Mouse (Mus musculus): Measurements from ENCODE around the gene Isl1. TPM values are rescaled to one million over a fixed set of nuclear protein-coding genes. Genes with fewer than 3 reads are reported as not detected.

Isl1 gene
- total RNA-seq (2017), result not detected in 3 replicates

DNA sequence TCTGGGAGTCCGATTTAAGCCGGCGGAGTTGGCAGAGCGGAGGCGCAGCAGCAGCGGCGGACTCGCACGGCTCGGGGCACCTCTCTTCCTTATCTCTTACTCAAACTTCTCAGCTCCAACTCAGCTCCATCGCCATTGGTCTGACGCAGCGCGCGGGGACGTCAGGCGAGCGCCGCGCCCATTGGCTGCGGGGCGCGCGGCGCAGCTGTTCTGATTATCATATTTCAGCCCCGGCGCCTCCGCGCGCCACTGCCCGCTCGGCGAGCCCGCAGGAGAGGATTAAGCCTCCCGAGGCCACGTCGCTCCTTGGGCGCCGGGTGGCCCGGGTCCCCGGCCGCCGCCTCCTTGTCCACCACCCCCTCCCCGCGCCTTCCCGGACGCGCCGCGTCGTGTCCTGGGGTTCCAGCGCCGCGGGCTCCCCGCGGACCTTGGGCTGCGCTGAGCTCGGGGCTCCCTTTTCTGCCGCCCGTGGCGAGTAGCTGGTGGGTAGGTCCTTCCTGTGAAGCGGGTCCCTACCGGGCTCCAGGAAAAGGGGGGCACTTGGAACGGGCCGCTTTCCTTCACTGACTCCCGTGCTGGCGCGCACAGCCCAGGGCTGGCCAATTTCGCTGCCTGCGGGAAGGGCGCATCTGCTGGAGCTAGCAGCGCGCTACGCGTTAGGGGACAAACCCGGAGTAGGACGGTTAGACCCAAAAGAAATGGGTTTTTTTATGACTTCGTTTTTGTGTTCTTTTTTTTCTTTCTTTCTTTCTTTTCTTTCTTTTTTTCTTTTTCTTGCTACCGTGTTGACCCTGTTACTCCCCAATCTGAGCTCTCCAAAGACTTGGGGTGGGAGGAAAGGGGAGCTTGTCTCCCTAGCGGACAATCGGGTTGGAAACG lies at the start of gene Isl1:
Gene Isl1, minus strand, starts transcription at position 106 of the 879 bp plus-strand sequence.
- ATAC-seq (replicated peaks; ENCODE audit: insufficient number of reproducible peaks, low FRiP score, low TSS enrichment, poor library complexity, severe bottlenecking), result no peak

DNA sequence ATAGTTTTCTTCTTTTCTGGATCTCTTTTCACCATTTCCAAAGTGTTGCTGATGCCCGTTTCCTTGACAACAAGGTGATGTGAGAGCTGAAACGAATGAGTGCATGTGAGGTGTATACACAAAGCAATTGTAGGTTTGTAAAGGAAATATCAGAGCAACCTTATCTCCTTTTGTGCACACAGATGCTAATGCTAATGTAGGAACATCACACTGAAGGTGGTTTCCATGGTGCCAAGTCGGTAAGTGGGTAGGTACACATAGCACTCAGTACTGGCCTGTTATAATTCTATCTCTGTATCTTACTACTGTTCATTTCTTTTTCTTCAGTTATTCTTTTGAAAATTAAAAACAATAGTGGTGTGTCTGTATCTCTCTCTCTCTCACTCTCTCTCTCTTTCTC lies 26.3 kb upstream of the Isl1 start:
- no peak for ATAC-seq (replicated peaks; ENCODE audit: insufficient number of reproducible peaks, low FRiP score, low TSS enrichment, poor library complexity, severe bottlenecking)

DNA sequence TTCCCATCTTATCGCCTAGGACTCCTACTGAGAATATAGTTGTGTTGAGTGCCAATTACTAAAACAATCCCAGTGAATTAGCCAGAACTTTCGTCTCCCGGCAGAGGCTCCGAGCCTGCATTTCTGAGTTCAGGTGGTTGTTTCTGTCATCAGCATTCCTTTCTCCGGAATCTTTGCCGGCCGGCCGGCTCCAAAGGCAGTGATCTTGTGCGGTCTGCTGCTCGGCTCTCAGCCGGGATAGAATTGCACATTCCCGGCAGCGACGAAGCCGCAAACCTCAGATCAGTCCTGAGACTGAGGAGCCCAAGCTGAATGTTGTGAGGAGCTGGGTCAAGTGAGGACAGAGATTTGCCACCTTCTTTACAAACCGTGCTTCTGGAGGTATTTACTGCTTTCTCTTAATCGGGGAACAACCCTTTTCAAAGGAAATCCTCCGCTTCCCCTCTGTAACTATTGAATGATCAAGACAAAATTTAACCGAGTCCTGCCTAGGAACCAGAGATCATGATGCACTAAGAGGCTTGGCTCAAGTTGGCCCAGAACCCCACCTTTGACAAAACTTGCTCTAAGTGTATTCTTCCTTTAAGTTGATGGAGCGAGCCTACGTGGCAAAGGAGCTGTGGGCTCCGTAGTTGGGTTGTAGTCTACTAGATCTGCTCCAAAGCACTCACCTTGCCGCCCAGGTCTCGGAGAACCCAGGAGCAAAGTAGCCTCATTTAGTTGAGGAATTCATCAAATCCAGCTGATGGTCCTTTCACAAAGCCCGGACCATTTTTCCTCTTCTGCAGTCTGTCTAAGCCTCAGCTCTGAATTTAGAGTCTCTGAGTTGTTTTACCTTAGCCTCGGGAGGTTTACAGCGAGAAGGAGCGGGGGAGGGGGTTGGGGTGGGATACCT lies 4.4 kb upstream of the Isl1 start:
- no peak for ATAC-seq (replicated peaks; ENCODE audit: insufficient number of reproducible peaks, low FRiP score, low TSS enrichment, poor library complexity, severe bottlenecking)

DNA sequence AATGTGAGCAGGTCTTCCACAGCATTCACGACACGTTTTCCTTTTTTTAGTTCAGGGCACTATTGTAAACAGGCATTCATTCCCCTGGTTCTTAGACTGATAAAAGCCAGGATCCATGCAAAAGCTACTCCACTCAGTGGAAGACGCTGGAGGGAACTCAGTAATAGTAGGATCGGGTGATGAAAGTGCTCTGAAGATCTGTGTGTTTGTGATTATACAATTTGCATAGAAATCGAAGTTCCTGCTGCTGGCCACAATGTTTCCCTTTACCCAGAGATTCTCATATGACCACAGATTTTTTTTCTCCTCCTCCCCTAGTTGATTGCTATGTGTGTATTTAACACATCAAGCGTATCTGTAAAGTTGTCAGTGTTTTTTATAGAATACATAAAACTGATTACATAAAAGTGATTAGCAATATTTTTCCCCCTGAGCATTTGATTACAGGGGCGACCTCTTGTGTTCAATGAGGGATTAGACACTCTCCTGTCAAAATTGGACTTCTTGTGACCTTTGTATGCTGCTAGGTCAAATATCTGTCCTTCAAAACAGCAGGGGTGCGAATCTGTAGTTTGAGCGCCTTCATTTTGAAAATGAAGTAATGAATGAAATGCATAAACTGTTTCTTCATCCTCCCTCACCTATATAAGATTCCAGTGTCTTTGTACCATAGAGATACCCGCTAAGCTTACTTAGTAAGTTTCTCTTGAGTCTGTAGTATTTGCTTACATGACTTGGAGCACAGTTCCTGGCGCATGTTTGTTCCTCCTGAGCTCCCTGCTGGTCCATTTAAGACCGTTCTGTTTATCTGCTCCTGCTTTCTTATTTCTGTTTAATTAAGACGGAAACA lies 2.6 kb upstream of the Isl1 start:
- no peak for ATAC-seq (replicated peaks; ENCODE audit: insufficient number of reproducible peaks, low FRiP score, low TSS enrichment, poor library complexity, severe bottlenecking)

DNA sequence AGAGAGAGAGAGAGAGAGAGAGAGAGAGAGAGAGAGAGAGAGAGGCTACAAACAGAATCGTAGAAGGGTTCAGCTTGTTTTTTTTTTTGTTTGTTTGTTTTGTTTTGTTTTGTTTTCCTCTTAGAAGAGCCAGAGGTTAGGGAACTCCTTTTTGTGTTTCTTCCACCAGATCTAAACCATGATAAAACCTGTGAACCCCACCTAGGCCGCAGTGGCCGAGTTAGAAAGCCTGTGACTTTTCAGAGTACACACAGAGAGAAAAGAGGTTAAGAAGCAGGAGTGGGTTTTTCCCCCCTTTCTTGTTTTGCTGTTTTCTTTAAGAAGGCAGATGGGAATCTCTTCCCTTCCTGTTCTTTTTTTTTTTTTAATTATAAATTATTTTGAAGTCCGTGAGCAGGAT lies 1.5 kb upstream of the Isl1 start:
- ATAC-seq (replicated peaks; ENCODE audit: insufficient number of reproducible peaks, low FRiP score, low TSS enrichment, poor library complexity, severe bottlenecking), result no peak

DNA sequence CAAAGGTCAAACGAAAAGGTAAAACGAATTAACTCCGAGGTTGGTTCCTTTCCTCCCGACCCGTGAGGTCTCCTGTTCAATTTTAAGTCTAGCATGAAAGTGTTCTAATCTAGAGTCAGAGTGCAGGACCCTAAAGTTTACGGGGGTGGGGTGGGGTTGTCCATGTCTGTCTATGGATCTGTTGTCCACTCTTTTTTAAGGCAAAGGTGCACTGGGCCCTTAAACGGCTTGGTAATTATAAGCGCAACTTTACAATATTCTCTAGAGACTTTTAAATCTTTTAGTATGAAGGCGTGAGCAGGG lies 925 bp upstream of the Isl1 start:
- ATAC-seq (replicated peaks; ENCODE audit: insufficient number of reproducible peaks, low FRiP score, low TSS enrichment, poor library complexity, severe bottlenecking), result no peak

DNA sequence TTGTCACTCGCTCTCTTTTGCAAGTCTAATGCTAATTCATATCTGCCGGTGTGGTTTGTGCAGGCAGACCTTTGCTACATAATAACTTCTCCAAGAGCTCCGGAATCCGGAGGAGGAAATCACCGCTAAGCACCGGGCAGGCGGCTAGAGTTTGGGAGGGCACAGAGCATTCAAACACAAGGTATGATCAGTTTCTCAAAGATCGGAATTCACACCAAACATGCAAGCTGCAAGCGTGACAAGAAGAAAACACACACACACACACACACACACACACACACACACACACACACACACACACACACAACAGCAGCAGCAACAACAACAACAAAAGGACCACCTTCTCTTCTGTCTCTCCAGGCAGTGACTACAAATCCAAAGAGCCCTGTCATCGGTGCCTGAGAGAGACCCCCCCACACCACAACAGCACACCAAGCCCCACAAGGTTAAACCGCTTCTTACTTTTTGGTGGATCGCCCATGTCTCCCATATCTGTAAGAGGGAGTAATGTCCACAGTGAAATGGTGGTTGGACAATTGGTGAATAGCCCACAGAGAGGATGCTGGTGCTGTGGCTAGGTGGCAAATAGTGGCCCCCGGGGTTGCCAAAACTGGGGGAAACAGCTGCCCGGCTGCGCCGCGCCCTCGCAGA lies 431 bp downstream of the Isl1 start:
- ATAC-seq (replicated peaks; ENCODE audit: insufficient number of reproducible peaks, low FRiP score, low TSS enrichment, poor library complexity, severe bottlenecking), result no peak

DNA sequence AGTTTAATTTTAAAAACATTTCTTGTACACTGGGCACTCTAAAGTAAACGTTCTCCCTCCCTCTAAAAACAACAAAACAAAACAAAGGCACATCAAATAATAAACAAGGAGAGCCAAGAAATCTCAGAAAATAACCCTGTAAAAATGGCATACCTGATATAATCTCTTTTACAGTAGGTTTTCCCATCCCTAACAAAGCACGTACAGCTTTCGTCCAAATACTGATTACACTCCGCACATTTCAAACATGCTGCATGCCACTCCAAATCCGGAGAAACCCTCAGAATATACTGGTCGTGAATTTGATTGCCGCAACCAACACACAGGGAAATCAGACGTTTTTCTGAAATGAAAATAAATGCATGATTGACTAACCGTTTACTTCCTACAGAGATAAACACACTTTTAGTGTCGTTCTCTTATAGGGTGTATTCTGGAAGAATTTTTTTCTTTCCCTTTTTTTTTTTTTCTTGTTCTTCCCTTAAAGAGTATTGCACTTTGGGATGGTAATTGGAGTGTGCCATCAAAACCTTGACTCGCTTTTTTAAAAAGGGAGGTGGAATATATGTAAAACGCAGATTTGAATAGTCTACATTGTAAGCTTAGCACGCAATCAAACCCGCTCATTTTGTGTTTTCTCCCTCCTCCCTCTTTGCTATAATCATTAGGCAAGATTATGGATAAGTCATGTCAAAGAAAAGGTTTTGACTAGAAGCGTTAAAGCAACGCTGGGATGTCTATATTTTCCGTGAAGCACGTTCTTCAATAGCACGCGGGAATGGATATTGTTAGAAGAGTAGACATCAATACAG lies 1.2 kb downstream of the Isl1 start:
- ATAC-seq (replicated peaks; ENCODE audit: insufficient number of reproducible peaks, low FRiP score, low TSS enrichment, poor library complexity, severe bottlenecking), result no peak

DNA sequence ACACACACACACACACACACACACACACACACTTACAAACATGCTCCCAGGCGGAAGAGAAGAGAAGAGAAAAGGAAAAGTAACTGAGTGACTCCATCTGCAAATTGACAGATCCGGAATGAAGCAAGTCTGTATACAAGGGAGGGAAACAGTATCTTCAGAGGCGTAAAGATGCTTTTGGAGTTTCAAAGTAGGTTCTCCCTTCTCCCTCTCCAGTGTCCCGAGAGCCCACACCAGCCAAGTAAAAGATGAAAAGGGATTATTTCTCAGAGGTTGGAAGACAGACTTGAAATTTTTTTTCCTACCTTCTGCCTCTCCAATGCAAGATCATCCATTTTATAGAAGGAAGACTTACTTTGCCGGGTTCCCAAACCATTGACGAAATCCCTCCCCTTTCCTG lies 2.9 kb downstream of the Isl1 start:
- no peak for ATAC-seq (replicated peaks; ENCODE audit: insufficient number of reproducible peaks, low FRiP score, low TSS enrichment, poor library complexity, severe bottlenecking)

DNA sequence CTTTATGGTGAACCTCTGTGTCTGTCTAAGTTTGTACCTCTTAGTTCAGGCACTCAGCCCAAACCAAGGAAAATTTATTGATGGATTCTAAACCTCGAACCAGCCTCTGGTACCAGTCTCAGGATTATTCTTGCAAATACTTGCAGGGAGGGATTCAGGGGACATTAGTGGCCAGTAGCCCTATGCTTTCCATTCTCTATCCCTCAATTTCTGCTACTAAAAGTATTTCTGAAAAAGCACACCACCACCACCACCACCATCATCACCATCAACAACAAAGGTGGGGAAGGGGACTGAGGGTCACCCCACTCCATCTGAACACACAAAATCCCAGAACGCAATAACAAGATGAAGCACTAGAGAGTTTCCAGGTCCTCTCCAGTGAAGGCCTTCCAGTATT lies 3.8 kb downstream of the Isl1 start:
- no peak for ATAC-seq (replicated peaks; ENCODE audit: insufficient number of reproducible peaks, low FRiP score, low TSS enrichment, poor library complexity, severe bottlenecking)

DNA sequence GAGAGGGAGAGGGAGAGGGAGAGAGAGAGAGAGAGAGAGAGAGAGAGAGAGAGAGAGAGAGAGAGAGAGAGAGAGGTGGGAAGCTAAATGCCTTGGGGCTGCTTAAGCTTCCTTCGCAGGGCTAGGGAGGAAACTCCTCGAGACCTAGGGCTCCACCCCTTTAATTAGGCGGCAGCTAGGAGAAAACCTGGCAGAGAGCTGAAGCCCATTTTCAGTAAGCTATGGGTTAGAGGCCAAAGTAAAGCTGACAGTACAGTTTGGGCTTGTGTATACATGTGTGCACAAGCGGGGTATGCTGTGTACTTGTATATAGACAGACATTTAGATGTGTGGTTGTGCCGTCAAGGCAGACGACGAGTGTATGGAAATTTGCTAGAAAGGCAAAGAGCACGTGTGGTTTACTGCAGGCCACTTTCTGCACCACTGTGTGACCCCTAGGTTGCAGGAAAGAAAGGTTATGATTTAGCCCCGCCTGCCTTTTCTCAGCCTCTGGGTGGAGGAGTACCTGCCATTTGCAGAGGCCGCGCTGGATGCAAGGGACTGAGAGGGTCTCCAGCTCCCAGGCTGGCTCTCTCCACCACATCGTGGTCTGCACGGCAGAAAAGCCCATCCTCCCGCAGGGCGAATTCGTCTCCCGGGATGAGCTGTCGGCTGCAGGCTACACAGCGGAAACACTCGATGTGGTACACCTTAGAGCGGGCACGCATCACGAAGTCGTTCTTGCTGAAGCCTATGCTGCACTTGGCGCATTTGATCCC lies 4.6 kb downstream of the Isl1 start:
- no peak for ATAC-seq (replicated peaks; ENCODE audit: insufficient number of reproducible peaks, low FRiP score, low TSS enrichment, poor library complexity, severe bottlenecking)

DNA sequence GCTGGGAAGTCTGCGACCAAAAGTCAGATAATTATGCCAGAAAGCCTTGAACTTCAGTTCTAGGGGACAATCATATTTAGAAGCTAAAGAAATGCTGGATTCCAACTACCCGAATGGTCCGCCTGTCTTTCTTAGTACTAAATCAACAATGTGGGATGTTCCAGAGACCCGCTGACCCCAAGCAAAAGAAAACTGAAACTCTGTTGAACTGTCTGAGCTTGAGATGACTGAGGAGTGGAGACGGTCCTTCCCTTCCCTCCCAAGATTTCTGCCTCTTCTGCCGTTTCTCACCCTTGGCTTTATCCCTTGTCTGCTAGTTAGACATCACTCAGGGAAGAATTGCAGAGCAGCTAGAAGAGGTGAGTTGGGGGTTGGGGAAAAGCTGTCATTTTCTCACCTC lies 5.7 kb downstream of the Isl1 start:
- ATAC-seq (replicated peaks; ENCODE audit: insufficient number of reproducible peaks, low FRiP score, low TSS enrichment, poor library complexity, severe bottlenecking), result no peak

DNA sequence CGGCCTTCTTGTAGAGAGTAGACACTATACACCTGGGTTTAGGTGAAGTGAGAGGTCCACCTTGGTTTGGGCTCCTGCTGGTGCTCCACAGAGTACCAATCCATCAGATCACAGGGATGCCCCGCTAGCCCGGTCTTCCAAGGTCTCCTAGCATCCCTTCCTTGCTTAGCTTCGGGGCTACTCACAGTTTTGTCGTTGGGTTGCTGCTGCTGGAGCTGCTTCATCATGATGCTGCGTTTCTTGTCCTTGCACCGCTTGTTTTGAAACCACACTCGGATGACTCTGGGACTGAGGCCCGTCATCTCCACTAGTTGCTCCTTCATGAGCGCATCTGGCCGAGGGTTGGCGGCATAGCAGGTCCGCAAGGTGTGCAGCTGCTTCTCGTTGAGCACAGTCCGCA lies 6.6 kb downstream of the Isl1 start:
- ATAC-seq (replicated peaks; ENCODE audit: insufficient number of reproducible peaks, low FRiP score, low TSS enrichment, poor library complexity, severe bottlenecking), result no peak

DNA sequence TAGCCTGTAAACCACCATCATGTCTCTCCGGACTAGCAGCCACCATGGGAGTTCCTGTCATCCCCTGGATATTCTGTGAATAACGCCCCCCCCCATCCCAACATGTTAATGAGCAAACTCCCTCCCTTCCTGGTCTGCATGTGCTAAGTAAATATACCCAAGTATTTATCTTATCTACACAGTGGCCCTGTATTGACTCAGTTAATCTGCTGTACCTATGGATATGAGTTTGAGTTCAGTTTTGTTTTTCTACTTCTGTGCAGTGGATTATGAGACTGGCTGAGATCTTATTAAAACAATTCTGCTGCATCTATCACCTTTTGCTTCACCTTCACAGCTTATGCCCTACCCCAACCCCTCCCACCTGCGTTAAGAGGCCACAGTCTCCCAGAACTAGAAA lies 7.8 kb downstream of the Isl1 start:
- no peak for ATAC-seq (replicated peaks; ENCODE audit: insufficient number of reproducible peaks, low FRiP score, low TSS enrichment, poor library complexity, severe bottlenecking)

DNA sequence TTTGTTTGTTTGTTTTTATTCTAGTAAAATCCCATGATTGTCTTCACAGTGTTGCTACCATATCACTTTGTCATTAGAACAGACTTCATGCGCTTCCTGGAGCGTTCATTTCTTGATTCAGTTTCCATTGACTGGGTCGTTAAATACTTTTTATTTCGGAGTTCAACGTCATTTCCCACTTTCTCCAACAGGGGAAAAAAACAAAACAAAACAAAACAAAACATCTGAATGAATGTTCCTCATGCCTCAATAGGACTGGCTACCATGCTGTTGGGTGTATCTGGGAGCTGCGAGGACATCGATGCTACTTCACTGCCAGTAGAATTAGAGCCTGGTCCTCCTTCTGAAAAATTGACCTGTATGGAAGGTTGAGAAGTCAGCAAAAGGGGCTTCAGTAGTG lies 10.2 kb downstream of the Isl1 start:
- no peak for ATAC-seq (replicated peaks; ENCODE audit: insufficient number of reproducible peaks, low FRiP score, low TSS enrichment, poor library complexity, severe bottlenecking)

DNA sequence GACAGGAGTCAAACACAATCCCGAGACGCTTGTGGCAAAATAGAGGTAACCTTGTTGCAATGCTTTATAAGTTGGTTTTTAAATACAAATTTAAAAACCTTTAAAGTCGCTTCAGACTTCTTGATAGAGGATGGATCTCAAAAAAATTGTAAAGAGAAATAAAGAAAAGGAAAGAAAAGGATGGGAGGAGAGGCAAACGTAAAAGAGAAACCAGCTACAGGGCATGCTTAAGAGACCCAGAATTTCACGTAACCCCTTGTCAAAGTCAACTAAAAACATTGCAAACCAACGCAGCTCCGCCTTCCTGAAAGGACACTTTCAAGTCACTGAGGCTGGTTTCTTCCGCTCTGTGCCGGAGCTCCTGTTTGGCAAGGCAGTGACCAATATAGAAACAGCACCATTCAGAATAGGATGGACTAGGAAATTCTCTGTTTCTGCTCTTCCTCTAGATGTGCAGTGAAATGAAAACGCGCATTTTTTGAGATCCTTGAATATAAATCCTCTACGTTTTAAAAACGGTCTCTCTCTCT lies 10.8 kb downstream of the Isl1 start:
- no peak for ATAC-seq (replicated peaks; ENCODE audit: insufficient number of reproducible peaks, low FRiP score, low TSS enrichment, poor library complexity, severe bottlenecking)

DNA sequence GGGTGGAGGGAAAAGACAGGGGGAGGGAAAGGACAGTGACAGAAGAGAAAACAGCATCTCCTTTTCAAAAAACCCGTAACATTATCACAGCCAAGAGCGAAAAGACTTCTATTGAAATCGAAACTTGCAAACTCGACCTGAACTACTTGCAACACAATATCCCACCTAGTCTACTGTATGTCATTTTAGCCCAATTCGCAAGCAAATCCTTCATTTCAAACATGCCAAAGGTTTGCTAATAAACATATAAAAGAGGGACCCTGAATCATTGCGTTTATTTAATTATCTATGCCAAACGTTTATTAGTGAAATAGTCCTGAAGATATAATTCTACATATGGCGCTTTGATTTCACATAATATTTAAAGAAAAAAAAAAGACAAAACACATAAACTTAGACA lies 11.5 kb downstream of the Isl1 start:
- no peak for ATAC-seq (replicated peaks; ENCODE audit: insufficient number of reproducible peaks, low FRiP score, low TSS enrichment, poor library complexity, severe bottlenecking)

All from monocyte, adult 5-6 weeks (primary cell).